Mouse (Mus musculus) adrenal gland, postnatal 0 days (tissue): ENCODE results near the gene Atad3a. TPM values are rescaled to one million over a fixed set of nuclear protein-coding genes. Genes with fewer than 3 reads are reported as not detected.

Experiments
- microRNA-seq: library from miRNA; unstranded; fragments of <30 nt; microRNA quantifications from one replicate; pipeline ENCODE4, GENCODE M21; 2016; ENCODE audit warnings: borderline replicate concordance; ENCODE audit not compliant: insufficient number of aligned reads
- polyA plus RNA-seq: library from polyadenylated mRNA; unstranded; fragments of >200 nt; fragmentation: Nextera tagmentation; extraction: Ambion mirVana; gene quantifications from 2 replicates; pipeline ENCODE4 v1.2.1, GENCODE M21; 2015

Gene Atad3a
- 32.3 and 51.0 TPM in 2 replicates for polyA plus RNA-seq

DNA sequence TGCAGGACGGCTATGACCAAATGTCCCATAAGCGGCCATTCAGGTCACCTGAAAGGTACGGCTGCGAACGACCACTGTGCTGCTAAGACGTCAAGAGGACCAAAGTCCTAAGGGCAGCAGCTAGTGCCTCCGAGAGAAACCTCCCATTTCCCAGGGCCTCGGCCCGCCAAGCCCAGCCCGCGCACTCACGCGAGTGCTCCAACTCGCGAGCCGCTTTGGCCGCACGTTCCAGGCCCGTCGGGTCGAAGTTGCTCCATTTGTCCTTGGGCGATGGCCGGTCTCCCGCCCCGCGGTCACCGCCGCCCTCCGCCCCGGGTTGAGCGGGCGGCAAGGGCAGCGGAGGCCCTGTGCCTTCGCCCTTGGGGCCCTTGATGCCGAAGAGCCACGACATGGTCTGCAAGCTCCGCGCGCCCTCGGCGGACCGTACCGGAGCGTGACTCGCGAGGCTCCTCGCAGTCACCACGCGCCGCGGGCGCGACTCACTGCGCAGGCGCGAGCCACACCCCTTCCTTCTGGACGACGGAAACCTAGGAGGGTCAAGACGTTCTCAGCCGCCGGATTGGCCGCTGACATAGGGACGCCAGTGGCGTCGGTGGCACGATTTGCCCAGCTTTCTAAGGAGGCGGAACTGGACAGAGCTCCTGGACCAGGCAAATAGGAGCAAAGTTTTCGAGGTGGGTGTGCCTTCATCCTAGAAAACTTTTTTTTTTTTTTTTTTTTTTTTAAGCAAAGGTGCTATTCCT is at the start of gene Atad3a:
Atad3a (minus strand) TSS at position 481 of the 743 bp plus-strand sequence.

GRCm38 (mm10) chr4:155802741-155803339 is 41.9 kb upstream of the Atad3a start, which contains the start of gene Mrpl20:
Gene Mrpl20 (plus strand): TSS chr4:155802878.

GRCm38 (mm10) chr4:155790021-155790489 is 29.2 kb upstream of the Atad3a start, which contains the start of gene Ankrd65:
Gene Ankrd65 (plus strand): TSS chr4:155790439.

GRCm38 (mm10) chr4:155785819-155786218 is 24.9 kb upstream of the Atad3a start, which contains the start of gene Tmem88b:
Gene Tmem88b (minus strand): TSS chr4:155785874.

DNA sequence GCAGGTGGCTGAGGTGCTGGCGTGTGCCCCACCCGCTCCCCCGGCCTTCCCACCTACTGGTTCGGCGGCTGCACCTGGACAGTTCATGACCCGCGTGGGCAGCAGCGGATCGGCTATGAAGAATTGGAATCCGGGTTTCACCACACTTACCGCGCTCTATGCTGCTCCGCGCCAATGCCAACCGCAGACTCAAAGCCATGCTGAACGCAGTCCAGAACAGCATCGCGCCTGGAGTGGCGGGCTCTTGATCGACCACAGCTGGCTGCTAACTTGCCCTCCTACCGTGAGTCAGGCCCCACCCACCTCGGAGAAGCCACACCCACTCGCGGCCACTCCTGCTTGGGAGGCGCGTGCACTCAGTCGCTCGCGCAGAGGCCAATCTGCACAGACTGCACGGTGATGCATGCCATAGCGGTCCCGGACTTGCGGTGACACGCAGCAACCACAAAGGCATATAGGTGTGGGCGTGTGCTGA is 13.4 kb upstream of the Atad3a start, which contains the start of gene Vwa1:
Vwa1 (minus strand) TSS at position 419 of the 475 bp plus-strand sequence.

DNA sequence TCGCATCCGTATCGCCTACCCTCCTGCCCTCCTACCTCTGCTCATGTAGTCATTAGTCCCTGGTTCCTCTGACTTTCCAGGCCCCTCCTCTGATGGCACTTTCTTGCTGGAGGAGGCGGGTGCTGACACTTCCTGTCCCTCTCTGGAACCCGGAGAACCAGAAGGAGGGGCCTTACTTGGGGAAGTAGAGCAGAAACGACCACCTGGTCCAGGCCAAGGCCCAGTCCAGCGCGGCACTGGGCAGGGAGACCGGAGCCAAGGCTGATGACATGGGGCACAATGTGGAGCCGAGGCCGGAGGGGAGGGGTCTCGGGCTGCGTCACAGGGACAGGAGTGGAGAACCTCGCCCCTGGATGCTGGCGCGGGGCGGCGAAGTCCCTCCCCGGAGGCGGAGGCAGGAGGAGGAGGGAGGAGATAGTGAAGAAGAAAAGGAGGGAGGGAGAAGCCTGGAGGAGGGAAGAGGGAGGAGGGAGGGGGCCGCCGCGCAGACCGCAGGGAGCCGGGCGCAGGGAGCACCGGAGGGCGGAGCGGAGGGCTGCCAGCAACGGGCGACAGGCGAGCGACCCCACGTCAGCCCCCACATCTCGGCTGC is 26.4 kb downstream of the Atad3a start, which contains the start of gene Tmem240:
Tmem240 (plus strand) TSS at position 451 of the 592 bp plus-strand sequence.

DNA sequence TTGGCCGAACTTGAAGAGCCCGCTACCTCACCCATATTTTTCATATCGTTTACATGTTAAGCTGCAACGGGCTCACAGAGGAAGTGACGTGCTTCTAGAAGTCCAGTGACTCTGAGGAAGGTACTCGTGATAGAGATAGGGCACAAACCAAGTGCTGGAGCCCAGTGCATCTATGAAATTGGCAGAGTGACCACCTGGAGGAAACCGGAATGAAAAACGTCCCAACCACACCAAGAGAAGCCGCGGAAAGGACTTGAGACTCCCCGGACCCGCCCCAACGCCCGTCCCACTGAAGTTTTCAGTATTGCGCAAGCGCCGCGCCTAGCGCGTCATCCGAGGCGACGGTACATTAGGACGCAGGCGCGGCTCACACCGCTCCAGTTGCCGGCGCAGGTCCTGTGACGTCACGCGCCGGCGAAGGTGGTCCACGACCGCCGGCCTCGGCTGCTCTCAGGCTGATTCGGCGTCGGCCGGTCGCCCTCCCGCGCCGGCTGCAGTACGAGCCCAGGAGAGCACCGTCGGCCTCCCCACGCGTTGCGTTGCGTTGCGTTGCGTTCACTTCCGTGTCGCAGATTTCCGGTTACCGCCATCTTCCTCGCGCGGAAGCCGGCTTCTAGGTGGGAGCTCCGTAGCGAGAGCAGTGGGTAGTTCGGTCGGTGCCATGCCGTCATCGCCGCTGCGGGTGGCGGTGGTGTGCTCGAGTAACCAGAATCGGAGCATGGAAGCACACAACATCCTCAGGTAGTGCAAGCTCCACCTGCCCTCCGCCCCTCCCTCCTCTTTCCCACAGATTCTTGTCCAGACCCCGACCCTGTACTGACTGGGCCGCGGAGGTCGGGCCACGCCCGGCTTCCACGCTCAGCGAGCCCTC is 55.9 kb downstream of the Atad3a start, which contains the start of gene Ssu72:
Ssu72 (plus strand) TSS at position 80 of the 871 bp plus-strand sequence.

GRCm38 (mm10) chr4:155694111-155694481 is 66.8 kb downstream of the Atad3a start, which contains the start of gene Fndc10:
Gene Fndc10 (plus strand): TSS chr4:155694342.

Small RNA genes lying within 50 kb of the gene (microRNA-seq; reads per million reads assigned to microRNA genes)
- gene Gm27743: not detected

Other genes starting within 250 kb of the Atad3a start
- 69.7 and 136 TPM in 2 replicates for gene Nadk, start 198.7 kb downstream of the Atad3a start, polyA plus RNA-seq
- gene Slc35e2, start 159.7 kb downstream of the Atad3a start, polyA plus RNA-seq: 5.8 and 7.8 TPM in 2 replicates
- gene Cdk11b, start 136.2 kb downstream of the Atad3a start, polyA plus RNA-seq: 40.5 and 62.6 TPM in 2 replicates
- not detected in 2 replicates for gene Gm10563, start 115.7 kb downstream of the Atad3a start, polyA plus RNA-seq
- gene Mmp23, start 107.7 kb downstream of the Atad3a start, polyA plus RNA-seq: 73.1 and 96.3 TPM in 2 replicates
- 22.3 and 24.1 TPM in 2 replicates for gene Mib2, start 91.9 kb downstream of the Atad3a start, polyA plus RNA-seq
- 26.3 and 55.7 TPM in 2 replicates for gene Fndc10, start 66.8 kb downstream of the Atad3a start, polyA plus RNA-seq
- gene Ssu72, start 56.3 kb downstream of the Atad3a start, polyA plus RNA-seq: 224 and 227 TPM in 2 replicates
- 0.79 and 1.4 TPM in 2 replicates for gene Tmem240, start 26.3 kb downstream of the Atad3a start, polyA plus RNA-seq
- 8.0 and 13.1 TPM in 2 replicates for gene Vwa1, start 13.6 kb upstream of the Atad3a start, polyA plus RNA-seq
- 0.19 and 0.60 TPM in 2 replicates for gene Tmem88b, start 24.8 kb upstream of the Atad3a start, polyA plus RNA-seq
- 0.15 TPM in 1 of 2 replicates, not detected in the other for gene Ankrd65, start 29.3 kb upstream of the Atad3a start, polyA plus RNA-seq
- 301 and 408 TPM in 2 replicates for gene Mrpl20, start 41.8 kb upstream of the Atad3a start, polyA plus RNA-seq
- gene Ccnl2, start 51.4 kb upstream of the Atad3a start, polyA plus RNA-seq: 73.0 and 127 TPM in 2 replicates
- 316 and 348 TPM in 2 replicates for gene Aurkaip1, start 70.2 kb upstream of the Atad3a start, polyA plus RNA-seq
- 159 and 249 TPM in 2 replicates for gene Mxra8, start 78.6 kb upstream of the Atad3a start, polyA plus RNA-seq
- gene Dvl1, start 86.3 kb upstream of the Atad3a start, polyA plus RNA-seq: 11.9 and 14.2 TPM in 2 replicates
- gene Tas1r3, start 102.3 kb upstream of the Atad3a start, polyA plus RNA-seq: 0.14 and 0.16 TPM in 2 replicates
- 7.7 and 9.1 TPM in 2 replicates for gene Cptp, start 108.3 kb upstream of the Atad3a start, polyA plus RNA-seq
- 30.5 and 36.0 TPM in 2 replicates for gene Ints11, start 108.5 kb upstream of the Atad3a start, polyA plus RNA-seq
- 26.3 and 34.6 TPM in 2 replicates for gene Pusl1, start 130.7 kb upstream of the Atad3a start, polyA plus RNA-seq
- gene Acap3, start 130.7 kb upstream of the Atad3a start, polyA plus RNA-seq: 10.5 and 15.9 TPM in 2 replicates
- gene Ube2j2, start 182.7 kb upstream of the Atad3a start, polyA plus RNA-seq: 79.0 and 89.5 TPM in 2 replicates
- 56.5 and 78.7 TPM in 2 replicates for gene C1qtnf12, start 201.2 kb upstream of the Atad3a start, polyA plus RNA-seq
- 8.5 and 9.4 TPM in 2 replicates for gene B3galt6, start 231.6 kb upstream of the Atad3a start, polyA plus RNA-seq
- 177 and 229 TPM in 2 replicates for gene Sdf4, start 231.8 kb upstream of the Atad3a start, polyA plus RNA-seq